Mouse (Mus musculus) liver, postnatal 0 days (tissue): ENCODE measurements around the gene Lman2. TPM values are rescaled to one million over a fixed set of nuclear protein-coding genes. Genes with fewer than 3 reads are reported as not detected.

Experiments used
- ATAC-seq: fragments of 200-750 bp; cut with Nextera tagmentation; 2 replicates; pipeline ENCODE4 v1.8.0; 2017; ENCODE audit warnings: mild to moderate bottlenecking, moderate library complexity
- DNase-seq: peaks from one replicate; pipeline ENCODE4 v3.0.0-alpha.2; 2016
- H3K27ac ChIP-seq: fragments of 300-500 bp; sonication (generic); 2 replicates; pipeline ENCODE4 v1.5.1; 2014; ENCODE audit warnings: antibody characterized with exemption, moderate library complexity, mild to moderate bottlenecking, low read depth
- H3K27me3 ChIP-seq: fragments of 300-500 bp; sonication (generic); 2 replicates; pipeline ENCODE4 v1.6.1; 2014; ENCODE audit warnings: low read length, control low read depth, mixed read lengths; ENCODE audit not compliant: insufficient read depth
- H3K36me3 ChIP-seq: fragments of 300-500 bp; sonication (generic); replicated peaks from 2 replicates; pipeline ENCODE4 v1.6.1; 2014; ENCODE audit warnings: mild to moderate bottlenecking, control low read depth, low read length, moderate library complexity, mixed read lengths; ENCODE audit not compliant: insufficient read depth
- H3K4me1 ChIP-seq: fragments of 300-500 bp; sonication (generic); 2 replicates; pipeline ENCODE4 v1.6.1; 2014; ENCODE audit warnings: antibody characterized with exemption, mild to moderate bottlenecking, control low read depth; ENCODE audit not compliant: insufficient read depth
- H3K4me2 ChIP-seq: fragments of 300-500 bp; sonication (generic); 2 replicates; pipeline ENCODE4 v1.6.1; 2014; ENCODE audit warnings: low read depth, mild to moderate bottlenecking, low read length, moderate library complexity, mixed read lengths
- H3K4me3 ChIP-seq: fragments of 300-500 bp; sonication (generic); 2 replicates; pipeline ENCODE4 v1.5.1; 2014; ENCODE audit warnings: low read depth, low read length
- H3K9ac ChIP-seq: fragments of 300-500 bp; sonication (generic); replicated peaks from 2 replicates; pipeline ENCODE4 v1.6.1; 2014; ENCODE audit warnings: mild to moderate bottlenecking, moderate library complexity
- H3K9me3 ChIP-seq: fragments of 300-500 bp; sonication (generic); 2 replicates; pipeline ENCODE4 v1.6.1; 2016; ENCODE audit warnings: mild to moderate bottlenecking, control low read depth, low read length, mixed read lengths
- CTCF ChIP-seq: sonication (generic); IDR thresholded peaks from 2 replicates; pipeline ENCODE4 v1.5.1; 2016; ENCODE audit warnings: antibody characterized with exemption, low read depth
- EP300 ChIP-seq: IDR thresholded peaks from 2 replicates; pipeline ENCODE4 v1.6.1; 2016; ENCODE audit warnings: antibody characterized with exemption, low read depth, mild to moderate bottlenecking
- WGBS: fragments of 180-500 bp; shearing (Covaris S2); extraction: QIAGEN DNeasy Blood & Tissue Kit; methylation state at CpG from one replicate; pipeline ENCODE4 v1.1.7; 2014; ENCODE audit not compliant: insufficient replicate concordance; 5-methylcytosine and 5-hydroxymethylcytosine counted together
- polyA plus RNA-seq: library from polyadenylated mRNA; unstranded; fragments of >200 nt; fragmentation: Nextera tagmentation; extraction: Ambion mirVana; gene quantifications from 2 replicates; pipeline ENCODE4 v1.2.1, GENCODE M21; 2015

The Lman2 gene
- polyA plus RNA-seq, 1 experiment from 2014 or later = 56.0 TPM

GRCm38 (mm10) chr13:55338131-55339054 is 24.2 kb downstream of the Lman2 start:
- DNase-seq = no peak
- Histone ChIP-seq H3K9ac (no peak overlapping the region), H3K4me3 (no peak overlapping the region), H3K9me3 (no peaks in the 10 kb centered on the region), H3K4me2 (no peak overlapping the region), H3K27ac (no peak overlapping the region), H3K4me1 (peaks cover 3% of the 10 kb centered on the region; the same call in 1 of the 2 replicates), H3K36me3 (no peaks in the 10 kb centered on the region), H3K27me3 (no peaks in the 10 kb centered on the region)
- WGBS = 65% methylated on average over 12 of the region's 12 CpGs
- no peak for ATAC-seq
- TF ChIP-seq CTCF (no peak), EP300 (no peak)

- no peak overlapping the region for H3K4me3 ChIP-seq
- no peaks in the 10 kb centered on the region for H3K9me3 ChIP-seq
- TF ChIP-seq EP300 (no peak), CTCF (no peak)
- 70% methylated on average over 10 of the region's 10 CpGs for WGBS
- no peak overlapping the region for H3K4me2 ChIP-seq
- ATAC-seq (no peak), DNase-seq (no peak)
- no peaks in the 10 kb centered on the region for H3K36me3 ChIP-seq
- H3K9ac ChIP-seq = no peak overlapping the region
- H3K27me3 ChIP-seq = no peaks in the 10 kb centered on the region
- peaks cover 3% of the 10 kb centered on the region; the same call in 1 of the 2 replicates for H3K4me1 ChIP-seq
- H3K27ac ChIP-seq = no peak overlapping the region
These were observed 25.1 kb downstream of the Lman2 start for GRCm38 (mm10) chr13:55337341-55337975.

- ATAC-seq (no peak), DNase-seq (no peak)
- no peak overlapping the region for H3K4me3 ChIP-seq
- no peak overlapping the region for H3K4me2 ChIP-seq
- no peak overlapping the region for H3K27ac ChIP-seq
- no peaks in the 10 kb centered on the region for H3K9me3 ChIP-seq
- 80% methylated on average over 4 of the region's 4 CpGs for WGBS
- peaks cover 7% of the 10 kb centered on the region for H3K4me1 ChIP-seq
- no peak overlapping the region for H3K9ac ChIP-seq
- H3K27me3 ChIP-seq = no peaks in the 10 kb centered on the region
- no peaks in the 10 kb centered on the region for H3K36me3 ChIP-seq
- TF ChIP-seq EP300 = no peak
- TF ChIP-seq CTCF = no peak
These were observed 26.9 kb downstream of the Lman2 start for GRCm38 (mm10) chr13:55335701-55336100.

GRCm38 (mm10) chr13:55332331-55332730 is 30.3 kb downstream of the Lman2 start:
- 0 out of 2 replicates have a peak, but pooled peaks have one; percentile 24 for TF ChIP-seq EP300
- TF ChIP-seq CTCF = no peak
- H3K4me2 ChIP-seq = no peak overlapping the region
- H3K9me3 ChIP-seq = no peaks in the 10 kb centered on the region
- ATAC-seq (no peak), DNase-seq (no peak)
- no peak overlapping the region for H3K4me3 ChIP-seq
- no peak overlapping the region for H3K9ac ChIP-seq
- peaks cover 27% of the 10 kb centered on the region for H3K4me1 ChIP-seq
- no peak overlapping the region for H3K27ac ChIP-seq
- no peaks in the 10 kb centered on the region for H3K27me3 ChIP-seq
- peaks cover 3% of the 10 kb centered on the region; the same call in 1 of the 2 replicates for H3K36me3 ChIP-seq
- 69% methylated on average over 3 of the region's 3 CpGs for WGBS

- DNase-seq (no peak), ATAC-seq (no peak)
- Histone ChIP-seq H3K9ac (peak overlapping the region; percentile 87), H3K4me1 (peaks cover 30% of the 10 kb centered on the region), H3K9me3 (no peaks in the 10 kb centered on the region), H3K27ac (peak overlapping the region; percentile 87), H3K27me3 (no peaks in the 10 kb centered on the region), H3K36me3 (peaks cover 13% of the 10 kb centered on the region), H3K4me2 (peak overlapping the region; percentile 94), H3K4me3 (peak overlapping the region; percentile 77)
- TF ChIP-seq EP300 = no peak
- TF ChIP-seq CTCF = peak; percentile 76
- whole genome bisulfite sequencing = 57% methylated on average over 14 of the region's 14 CpGs
These were observed 31.8 kb downstream of the Lman2 start for GRCm38 (mm10) chr13:55330567-55331400.
